Mouse (Mus musculus) frontal cortex, adult (tissue): ENCODE measurements at regions not wholly inside any gene's neighbourhood (a gene's known extent, or its start where the extent isn't known, plus 50 kb on each side); places are given as distances from the start of the nearest gene placed in this dataset.
"Not testable (repeated sequence)": the region's sequence is repeated elsewhere in the genome, so short reads cannot be mapped to it uniquely, and the experiment has no call there.

Source experiments
- ATAC-seq: cut with Nextera tagmentation; 2 replicates; pipeline ENCODE4 v1.9.2; 2017; ENCODE audit warnings: mild to moderate bottlenecking, moderate library complexity, mixed read lengths; ENCODE audit not compliant: low TSS enrichment

DNA sequence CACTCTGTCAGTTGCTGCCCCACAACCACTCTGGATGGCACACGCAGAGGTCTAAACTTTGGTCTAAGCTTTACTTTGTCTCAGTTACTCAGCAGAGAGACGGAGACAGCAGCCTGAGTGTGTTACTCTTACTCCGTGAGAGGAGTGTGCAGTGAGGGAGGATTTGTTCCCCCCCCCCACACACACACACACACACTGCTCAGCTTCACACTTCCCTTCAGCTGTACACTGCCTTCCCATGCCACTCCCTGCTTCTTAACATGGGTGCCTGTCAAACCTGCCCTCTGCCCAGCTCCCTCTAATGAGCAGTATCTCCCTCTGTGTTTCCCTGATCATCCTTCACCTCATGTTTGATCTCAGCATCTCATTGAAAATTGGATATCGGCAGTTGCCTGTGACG, 409.9 kb upstream of the Ercc4 start:
- ATAC-seq: no peak

DNA sequence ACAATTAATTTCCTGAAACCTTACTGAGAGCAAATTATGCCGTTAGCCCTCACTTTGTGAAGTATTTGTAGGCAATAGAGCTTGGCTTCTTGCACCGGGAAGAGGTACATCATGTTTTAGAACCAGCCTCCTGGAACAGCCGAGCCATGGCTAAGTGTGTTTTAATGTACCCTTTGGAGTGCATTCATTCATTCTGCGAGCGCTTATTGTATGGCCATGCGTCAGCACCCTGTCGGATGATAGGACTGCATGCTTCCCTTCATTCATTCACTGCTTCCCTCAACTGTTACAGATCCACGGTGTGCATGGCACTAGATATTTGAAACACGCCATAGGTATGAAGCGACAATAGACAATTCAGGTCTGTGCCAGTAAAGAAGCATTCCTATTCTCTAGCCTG, 409.4 kb upstream of the Ercc4 start:
- no peak for ATAC-seq

DNA sequence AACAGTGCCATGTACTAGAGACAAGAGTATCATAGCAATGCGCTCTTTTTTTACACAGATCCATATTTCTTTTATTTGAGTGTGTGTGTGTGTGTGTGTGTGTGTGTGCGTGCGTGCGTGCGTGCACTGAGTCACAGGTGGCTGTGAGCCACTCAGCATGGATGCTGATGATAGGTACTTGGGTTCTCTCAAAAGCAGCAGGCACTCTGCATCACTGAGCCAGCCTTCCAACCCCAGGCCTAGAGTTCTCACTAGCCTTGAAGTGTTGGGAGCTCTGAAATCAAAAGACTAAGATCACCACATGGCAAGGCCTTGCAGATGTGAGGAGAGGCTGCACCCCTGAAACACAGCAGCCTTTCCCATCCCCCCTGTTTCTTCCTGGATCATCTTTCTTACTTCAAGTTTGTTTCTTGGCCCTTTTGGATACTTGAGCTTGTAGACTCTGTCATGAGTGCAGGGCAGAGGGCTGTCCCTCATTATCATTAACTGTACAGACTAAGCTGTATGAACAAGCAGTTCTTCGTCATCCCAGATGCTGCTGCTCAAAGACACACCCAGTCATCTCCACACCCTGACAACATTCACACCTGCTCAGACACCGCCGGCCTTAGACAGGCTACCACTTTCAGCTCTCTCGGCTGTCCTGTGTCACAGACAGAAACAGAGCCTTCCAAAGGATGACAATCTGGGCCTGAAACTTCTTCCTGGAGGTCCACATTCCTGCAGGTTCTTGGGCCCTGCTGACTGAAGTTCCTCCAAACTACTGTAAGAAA, 405.5 kb upstream of the Ercc4 start:
- ATAC-seq: no peak

DNA sequence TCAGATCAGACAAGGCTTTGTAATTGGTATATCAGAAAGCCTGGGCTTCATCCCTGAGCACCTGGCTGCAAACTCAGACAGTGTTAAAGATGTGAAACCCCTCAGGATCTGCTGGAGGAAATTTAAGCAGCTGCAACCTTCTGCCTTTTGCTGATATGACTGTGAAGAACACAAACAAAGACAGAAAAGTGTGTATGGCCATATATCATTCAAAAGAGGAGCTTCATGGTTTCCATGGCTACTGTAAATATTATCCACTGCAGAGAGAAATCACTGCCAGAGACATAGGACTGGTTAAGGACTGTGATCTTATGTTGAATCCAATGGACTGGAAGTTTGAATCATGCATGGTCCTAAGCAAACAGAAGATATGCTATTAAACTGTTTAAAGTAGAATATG, 402.6 kb upstream of the Ercc4 start:
- ATAC-seq: no peak

DNA sequence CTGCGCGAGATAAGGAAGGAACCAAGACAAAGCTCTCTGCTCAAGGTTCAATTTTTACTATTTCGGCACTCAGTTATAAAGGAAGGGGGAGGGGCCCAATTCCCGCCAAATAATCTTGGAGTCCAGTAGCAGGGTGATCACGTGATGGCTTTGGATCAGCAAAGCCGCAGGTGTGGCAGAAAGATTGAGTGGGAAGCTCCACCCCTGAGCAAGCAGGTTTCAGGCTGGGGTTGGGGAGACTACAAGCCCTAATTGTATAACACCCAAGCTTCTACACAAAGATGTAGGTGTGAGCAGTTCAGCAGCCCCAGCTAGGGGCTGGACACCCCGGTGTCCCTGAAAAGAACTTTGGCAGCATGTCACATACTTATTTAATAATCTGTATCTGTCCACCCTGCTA, 388.1 kb upstream of the Ercc4 start:
- not testable (repeated sequence) for ATAC-seq

DNA sequence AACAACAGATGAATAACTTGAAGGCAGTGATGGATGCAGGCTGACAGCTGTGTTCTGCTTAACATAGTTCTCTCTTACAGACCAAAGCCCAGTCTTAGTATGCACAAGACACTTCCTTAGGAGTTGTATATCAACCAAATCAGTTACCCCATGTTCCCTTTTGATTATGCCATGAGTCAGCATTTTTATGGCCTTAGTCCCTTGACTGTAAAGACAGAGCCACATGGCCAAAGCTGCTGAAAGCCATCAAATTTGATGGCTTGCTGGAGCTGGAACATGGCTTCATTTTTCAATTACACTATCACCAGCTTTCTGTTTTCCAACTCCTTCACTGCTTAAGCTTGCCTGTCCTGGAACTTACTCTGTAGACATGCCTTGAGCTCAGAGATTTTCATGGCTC, 383.4 kb upstream of the Ercc4 start:
- ATAC-seq: no peak

DNA sequence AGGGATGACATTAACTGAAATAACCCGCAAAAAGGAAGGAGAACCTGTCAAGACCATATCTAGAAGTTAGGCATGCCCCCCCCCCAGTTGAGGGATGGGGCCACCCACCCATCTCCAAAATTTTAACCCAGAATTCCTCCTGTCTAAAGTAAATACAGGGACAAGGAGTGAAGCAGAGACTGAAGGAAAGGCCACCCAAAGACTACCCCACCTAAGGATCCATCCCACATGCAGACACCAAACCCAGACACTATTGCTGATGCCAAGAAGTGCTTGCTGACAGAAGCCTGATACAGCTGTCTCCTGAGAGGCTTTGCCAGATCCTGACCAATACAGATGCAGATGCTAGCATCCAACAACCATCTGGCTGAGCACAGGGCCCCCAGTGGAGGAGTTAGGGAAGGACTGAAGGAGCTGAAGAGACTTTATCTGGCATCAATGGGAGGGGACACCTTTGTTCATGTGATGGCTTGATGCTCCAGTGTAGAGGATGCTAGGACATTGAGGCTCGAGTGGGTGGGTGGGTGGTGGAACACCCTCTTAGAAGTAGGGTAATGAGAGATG, 379.2 kb upstream of the Ercc4 start:
- not testable (repeated sequence) for ATAC-seq

DNA sequence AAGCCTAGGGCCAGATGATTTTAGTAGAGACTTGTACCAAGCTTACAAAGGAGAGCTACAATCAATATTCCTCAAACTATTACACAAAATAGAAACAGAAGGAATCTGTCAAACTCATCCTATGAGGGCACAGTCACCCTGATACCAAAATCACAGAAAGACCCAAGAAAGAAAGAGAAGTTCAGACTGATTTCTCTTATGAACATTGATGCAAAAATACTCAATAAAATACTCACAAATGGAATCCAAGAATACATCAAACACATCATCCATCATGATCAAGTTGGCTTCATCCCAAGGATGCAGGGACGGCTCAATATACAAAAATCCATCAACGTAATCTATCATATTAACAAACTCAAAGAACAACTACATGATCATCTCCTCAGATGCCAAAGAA, 377.9 kb upstream of the Ercc4 start:
- ATAC-seq: no peak

DNA sequence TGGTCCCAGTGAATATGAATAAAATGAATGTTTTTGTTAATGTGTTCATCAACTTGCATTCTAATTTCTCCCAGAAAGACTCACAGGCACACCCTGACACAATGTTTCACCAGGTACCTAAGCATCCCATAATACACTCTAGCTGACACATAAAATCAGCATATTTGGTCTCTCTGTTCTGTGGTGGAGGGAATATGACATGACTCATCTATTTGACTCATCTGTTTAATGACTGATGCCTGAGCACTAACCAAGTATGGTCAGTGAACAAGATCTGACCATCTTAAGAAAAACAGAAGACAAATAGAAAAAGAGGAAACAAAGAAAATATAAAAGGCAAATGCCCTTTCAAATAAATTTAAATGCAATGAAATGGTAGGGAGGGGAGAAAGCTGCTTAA, 367.0 kb upstream of the Ercc4 start:
- ATAC-seq: no peak

DNA sequence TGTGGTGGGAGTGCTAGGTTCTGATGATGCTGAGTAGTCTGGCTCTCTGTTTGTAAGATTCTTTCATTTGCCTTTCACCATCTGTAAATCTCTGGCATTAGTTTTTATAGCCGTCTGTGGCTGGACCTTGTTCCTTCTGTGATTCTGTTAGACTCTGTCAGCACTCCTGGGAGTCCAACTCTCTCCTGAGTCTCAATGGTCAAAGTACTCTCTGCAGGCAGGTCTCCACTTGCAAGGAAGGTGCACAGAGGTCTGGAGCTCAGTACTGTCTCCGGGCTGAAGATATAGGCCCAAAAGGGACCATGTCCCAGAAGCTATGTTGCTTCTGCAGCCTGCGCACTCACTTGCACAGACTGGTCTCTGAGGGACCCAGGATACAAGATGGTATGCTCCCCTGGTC, 356.3 kb upstream of the Ercc4 start:
- no peak for ATAC-seq

DNA sequence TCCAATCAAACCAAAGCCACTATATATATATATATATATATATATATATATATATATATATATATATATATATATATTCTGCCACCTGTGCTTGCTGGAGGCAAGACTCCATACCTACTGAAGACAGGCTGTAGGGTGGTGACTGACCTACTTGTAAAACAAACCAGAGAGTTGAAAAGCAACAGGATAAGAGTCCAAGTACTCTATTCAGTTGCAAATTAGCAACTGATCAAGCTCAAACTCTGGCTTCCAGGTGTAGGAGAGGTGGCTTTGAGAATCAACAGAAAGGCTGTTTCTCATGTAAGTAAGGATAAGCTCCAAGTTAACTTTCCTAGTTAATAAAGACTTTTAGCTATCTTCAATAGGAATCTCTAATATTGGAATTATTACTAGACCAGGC, 355.1 kb upstream of the Ercc4 start:
- no peak for ATAC-seq

DNA sequence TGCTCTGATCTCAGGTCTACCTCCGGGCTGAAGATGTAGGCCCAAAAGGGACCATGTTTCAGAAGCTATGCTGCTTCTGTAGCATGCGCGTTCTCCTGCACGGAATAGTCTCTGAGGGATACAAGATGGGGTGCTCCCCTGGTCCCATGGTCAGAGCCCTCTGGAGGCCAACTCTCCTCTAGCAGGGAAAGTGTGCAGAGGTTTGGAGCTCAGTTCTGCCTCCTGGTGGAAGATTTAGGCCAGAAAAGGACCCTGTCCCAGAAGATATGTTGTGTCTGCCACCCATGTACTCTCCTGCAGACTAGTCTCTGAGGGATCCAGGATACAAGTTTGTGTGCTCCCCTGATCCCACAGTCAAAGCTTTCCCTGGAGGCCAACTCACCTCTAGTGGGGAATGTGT, 350.9 kb upstream of the Ercc4 start:
- no peak; the same call in 1 of the 2 replicates for ATAC-seq

DNA sequence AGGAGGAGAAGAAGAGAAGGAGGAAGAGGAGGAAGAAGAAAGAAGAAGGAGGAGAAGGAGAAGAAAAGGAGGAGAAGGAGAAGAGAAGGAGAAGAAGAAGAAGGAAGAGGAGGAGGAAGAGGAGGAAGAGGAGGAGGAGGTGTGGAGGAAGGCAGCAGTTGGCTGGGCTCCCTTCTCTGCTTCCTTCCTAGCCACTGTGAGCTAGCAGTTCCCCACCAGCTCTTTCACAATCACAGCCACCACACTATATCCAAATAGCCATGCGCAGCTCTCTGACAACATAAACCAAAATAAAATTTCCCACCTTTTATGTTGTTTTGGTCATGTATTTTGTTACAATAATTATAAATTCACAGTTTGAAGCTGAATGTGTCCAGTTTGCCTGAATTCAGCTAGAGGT, 345.3 kb upstream of the Ercc4 start:
- no peak for ATAC-seq

DNA sequence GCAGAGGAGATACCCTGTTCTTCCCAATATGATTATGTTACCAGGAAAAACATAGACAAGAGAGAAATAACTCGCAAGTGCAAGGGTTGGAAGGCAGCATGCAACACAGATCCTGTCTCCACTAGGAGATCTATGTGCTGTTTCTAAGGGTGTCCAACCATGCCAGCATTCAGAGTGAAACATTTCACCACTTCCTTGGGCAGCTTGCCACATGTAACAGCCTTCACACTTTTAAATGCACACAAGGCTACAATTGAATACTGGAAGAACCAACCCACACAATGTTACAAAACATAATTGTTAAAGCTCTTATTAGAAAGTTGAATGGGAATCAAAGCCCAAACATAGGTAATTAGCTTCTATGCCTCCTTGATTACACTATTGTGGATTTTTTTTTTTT, 344.9 kb upstream of the Ercc4 start:
- ATAC-seq: peak; percentile 79

DNA sequence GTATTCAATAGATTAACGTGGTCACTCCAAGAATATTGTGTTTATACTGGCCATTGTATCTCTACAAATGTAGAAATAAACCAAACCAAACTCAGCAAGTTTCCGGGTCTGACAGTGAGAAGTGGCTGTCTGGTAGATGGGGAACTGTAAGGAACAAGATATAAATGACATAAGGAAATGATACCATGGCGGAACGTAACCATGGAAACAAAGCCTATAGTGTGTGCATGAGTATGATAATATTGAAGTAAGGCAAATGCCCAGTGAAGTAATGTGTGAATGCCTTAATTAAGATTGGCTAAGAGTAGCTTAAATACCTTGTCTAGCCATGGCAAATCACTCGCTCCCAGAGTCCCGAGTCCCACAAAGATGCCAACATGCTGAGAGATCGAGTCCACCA, 342.6 kb upstream of the Ercc4 start:
- no peak for ATAC-seq

DNA sequence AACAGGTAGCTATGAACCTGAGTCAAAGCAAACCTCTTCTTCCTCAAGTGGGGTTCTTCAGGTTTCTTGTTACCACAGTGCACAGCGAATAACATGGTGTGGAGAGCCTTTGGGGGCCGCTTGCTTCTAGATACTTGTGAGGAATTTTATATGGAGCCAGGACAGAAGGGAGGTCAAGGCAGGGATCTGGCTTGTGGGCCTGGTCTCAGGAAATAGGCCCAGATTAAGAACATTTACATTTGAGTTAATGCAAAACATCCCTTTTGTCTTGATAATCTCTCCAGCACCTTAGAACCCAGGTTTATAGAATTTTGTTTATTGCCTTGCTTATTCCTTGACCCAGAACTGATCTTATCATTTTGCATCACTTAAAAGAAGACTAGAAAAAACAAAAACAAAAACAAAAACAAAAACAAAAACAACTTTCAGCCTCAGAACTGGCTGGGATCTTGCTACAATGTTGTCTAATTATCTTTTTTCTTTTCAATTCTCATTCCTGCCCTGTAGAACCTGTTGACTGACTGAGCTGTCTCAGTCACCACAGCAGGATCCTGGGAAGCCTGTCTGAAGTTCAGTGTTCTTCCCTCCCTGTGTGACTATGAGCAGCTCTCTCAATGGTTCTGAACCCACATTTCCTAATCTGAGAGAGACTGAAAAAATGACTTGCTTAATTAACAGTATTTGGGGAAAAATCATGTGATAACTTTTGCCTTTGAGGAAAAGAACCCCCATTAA, 341.2 kb upstream of the Ercc4 start:
- no peak for ATAC-seq

DNA sequence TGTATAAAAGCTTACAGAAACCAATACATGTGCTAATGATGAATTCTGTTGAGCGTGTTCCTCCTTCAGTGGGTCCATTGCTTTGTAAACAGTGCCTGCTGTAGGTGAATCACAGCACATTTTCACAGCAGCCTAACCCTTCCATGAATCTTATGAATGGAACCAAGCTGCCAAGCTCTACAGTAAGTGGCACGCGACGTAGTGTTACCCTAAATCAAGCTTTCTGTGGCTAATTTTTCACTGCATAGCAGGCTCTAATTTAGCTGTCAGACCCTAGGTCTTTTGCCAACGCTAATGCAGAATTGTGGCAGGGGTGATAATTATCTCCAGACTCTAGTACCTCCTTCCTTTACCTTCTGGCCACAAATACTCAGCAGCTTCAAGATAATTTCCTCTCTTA, 339.0 kb upstream of the Ercc4 start:
- no peak for ATAC-seq

DNA sequence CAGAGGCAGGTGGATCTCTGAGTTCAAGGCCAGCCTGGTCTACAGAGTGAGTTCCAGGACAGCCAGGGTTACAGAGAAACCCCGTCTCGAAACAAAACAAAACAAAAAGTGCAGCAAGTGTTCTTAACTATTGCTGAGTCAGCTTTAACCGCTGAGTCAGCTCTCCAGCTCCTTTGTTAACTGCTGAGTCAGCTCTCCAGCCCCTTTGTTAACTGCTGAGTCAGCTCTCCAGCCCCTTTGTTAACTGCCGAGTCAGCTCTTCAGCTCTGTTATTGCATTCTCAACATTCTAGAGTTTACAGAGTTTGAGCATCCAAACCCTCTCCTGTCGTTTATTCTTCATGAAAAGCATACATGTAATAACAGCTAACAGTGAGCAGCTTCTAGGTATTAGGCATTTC, 336.9 kb upstream of the Ercc4 start:
- ATAC-seq: no peak

DNA sequence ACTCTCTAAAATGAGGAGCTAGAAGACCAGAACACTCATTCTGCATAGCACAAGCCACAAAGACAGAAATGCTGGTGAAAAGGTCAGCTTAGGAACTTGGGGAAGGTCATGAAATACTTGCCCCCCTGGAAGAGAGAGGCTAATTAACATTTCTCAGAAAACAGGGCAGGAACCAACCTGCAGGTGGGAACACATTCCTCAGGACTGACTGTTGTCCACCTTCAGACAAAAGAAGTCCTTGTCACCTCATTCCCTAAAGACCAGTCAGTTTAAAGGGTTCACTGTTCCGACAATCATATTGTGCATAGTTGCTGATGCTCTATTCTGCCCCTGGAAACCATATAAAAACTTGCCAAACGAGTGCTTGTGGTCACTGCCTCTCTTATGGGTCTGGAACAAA, 333.6 kb upstream of the Ercc4 start:
- ATAC-seq: no peak

DNA sequence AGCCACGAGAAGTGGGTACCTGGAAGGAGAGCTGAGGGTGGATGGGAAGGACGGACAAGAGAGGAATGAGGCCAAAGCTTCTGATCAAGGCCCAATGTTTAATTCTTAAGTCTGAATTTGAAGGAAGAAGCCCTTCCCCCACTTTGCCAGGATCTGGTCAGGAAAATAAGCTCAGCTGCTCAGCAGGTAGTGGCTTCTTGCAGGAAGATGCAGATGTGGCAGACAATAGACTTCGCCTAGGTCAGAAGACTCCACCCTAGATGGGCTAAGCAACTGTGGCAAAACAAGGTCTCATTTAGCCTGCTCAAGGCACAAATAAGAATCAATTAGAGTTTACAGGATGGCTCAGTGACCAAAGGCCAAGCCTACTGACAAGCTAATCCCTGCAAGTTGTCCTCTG, 330.4 kb upstream of the Ercc4 start:
- ATAC-seq: no peak

DNA sequence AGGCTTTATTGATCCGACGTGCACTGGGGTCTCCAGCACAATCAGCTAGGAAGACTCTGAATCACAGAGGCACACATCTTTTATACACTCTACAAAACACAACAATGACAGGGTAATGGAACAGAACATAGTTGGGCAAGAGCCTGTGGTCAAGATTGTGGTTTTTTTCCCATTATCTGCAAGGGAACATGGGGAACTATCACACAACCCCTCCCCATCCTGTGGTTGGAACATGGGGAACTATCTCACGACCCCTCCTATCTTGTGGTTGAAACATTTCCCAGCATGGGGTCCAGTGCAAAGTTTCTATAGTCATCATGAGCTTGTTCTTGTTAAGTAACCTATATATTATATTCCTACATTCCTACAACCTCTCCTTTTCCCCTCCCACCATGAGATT, 328.8 kb upstream of the Ercc4 start:
- no peak for ATAC-seq

DNA sequence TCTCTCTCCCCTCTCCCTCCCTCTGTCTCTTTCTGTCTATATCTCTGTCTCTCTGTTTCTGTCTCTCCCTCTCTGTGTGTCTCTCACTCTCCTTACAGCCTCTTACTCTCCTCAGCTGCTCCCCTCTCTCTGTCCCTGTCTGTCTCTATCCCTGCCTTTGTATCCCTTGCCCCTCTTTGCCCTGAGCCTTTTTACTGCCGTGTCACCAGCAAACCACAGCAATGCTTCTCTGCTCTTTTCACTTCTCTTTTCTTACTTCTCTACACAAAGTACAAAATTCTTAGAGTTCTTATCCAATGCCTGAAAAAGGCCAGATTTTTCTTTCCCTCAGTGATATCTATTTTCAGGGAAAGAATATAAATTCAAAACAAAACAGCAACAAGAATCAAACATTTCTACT, 323.7 kb upstream of the Ercc4 start:
- no peak for ATAC-seq

DNA sequence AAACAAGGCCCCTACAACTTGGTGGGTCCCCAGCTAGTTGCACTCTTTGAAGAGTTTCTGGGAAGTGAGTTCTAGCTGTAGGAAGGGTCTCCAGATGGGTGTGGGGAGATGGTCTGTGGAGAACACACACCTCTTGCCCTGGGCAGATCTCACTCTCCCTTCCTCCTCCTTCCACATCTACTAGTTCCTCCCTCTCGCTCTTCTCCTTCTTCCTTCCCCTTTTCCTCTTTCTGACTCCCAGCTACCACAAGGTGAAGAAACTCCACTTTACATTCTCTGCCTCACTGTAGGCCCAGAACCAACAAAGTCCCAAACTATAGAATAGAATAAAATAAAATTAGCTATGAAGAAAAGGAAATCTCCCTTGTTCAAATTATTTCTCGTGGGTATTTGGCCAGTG, 311.0 kb upstream of the Ercc4 start:
- ATAC-seq: no peak
